Mouse (Mus musculus) spleen, adult 2 months (tissue): ENCODE data around the gene Selenov. TPM values are rescaled to one million over a fixed set of nuclear protein-coding genes. Genes with fewer than 3 reads are reported as not detected.
A peak's percentile ranks its signal among the peaks of the same experiment; 100 is the strongest.

ENCODE experiments used
- DNase-seq, 2 experiments: peaks; one replicate each; pipeline versions ENCODE4 v3.0.0 to v3.0.0-alpha.2; 2012 to 2021; ENCODE audit warnings: low spot score in 2 of 2, low read depth in 1 of 2
- H3K27ac ChIP-seq: fragments of 200-500 bp; 2 replicates; pipeline ENCODE4 v1.5.1; 2012; ENCODE audit warnings: low read length, inconsistent platforms; ENCODE audit not compliant: insufficient read depth
- H3K27me3 ChIP-seq: fragments of 200-500 bp; 2 replicates; pipeline ENCODE4 v1.6.1; 2012; ENCODE audit warnings: mild to moderate bottlenecking, moderate library complexity, low read length, inconsistent platforms; ENCODE audit not compliant: control insufficient read depth, insufficient read depth
- H3K36me3 ChIP-seq: fragments of 200-500 bp; 2 replicates; pipeline ENCODE4 v1.6.1; 2012; ENCODE audit warnings: mild to moderate bottlenecking, low read length, inconsistent platforms; ENCODE audit not compliant: control insufficient read depth, insufficient read depth
- H3K4me1 ChIP-seq: fragments of 200-500 bp; 2 replicates; pipeline ENCODE4 v1.6.1; 2011; ENCODE audit warnings: inconsistent platforms; ENCODE audit not compliant: control insufficient read depth, insufficient read depth, insufficient read length
- H3K4me3 ChIP-seq: fragments of 200-500 bp; 2 replicates; pipeline ENCODE4 v1.5.1; 2011; ENCODE audit warnings: mild to moderate bottlenecking, inconsistent platforms; ENCODE audit not compliant: insufficient read depth, insufficient read length; ENCODE audit errors: extremely low read depth
- CTCF ChIP-seq: fragments of 200-500 bp; IDR thresholded peaks from 2 replicates; pipeline ENCODE4 v1.5.1; 2011; ENCODE audit warnings: mild to moderate bottlenecking, inconsistent platforms; ENCODE audit not compliant: insufficient read depth, insufficient read length, insufficient replicate concordance; ENCODE audit errors: extremely low read depth
- POLR2A ChIP-seq: fragments of 200-500 bp; IDR thresholded peaks from 2 replicates; pipeline ENCODE4 v1.6.1; 2011; ENCODE audit warnings: low read depth, low read length, inconsistent platforms
- WGBS: fragments of 180-500 bp; shearing (Covaris S2); methylation state at CpG from one replicate; pipeline ENCODE4 v1.1.7; 2018; 5-methylcytosine and 5-hydroxymethylcytosine counted together
- polyA plus RNA-seq: library from polyadenylated mRNA; depleted of rRNA; stranded (reverse); fragments of >200 nt; gene quantifications from 2 replicates; pipeline ENCODE4 v1.2.3, GENCODE M21; 2012

The Selenov gene
- polyA plus RNA-seq, 1 experiment, result not detected

GRCm38 (mm10) chr7:28290165-28290564, 821 bp downstream of the Selenov start:
- no peak for TF ChIP-seq POLR2A
- TF ChIP-seq CTCF, result no peak
- Histone ChIP-seq H3K27ac (no peak overlapping the region), H3K27me3 (peaks cover 17% of the 10 kb centered on the region), H3K36me3 (no peaks in the 10 kb centered on the region), H3K4me3 (no peak overlapping the region), H3K4me1 (peaks cover 6% of the 10 kb centered on the region; the same call in 1 of the 2 replicates)
- 3% methylated on average over 18 of the region's 18 CpGs for WGBS
- DNase-seq, result no peak

GRCm38 (mm10) chr7:28280630-28281029, 10.4 kb downstream of the Selenov start:
- DNase-seq, result no peak
- H3K4me1 ChIP-seq, result peaks cover 8% of the 10 kb centered on the region
- WGBS, result 59% methylated on average over 7 of the region's 7 CpGs
- no peak overlapping the region for H3K4me3 ChIP-seq
- TF ChIP-seq POLR2A, result no peak
- no peak for TF ChIP-seq CTCF
- H3K36me3 ChIP-seq, result no peaks in the 10 kb centered on the region
- no peak overlapping the region for H3K27ac ChIP-seq
- H3K27me3 ChIP-seq, result no peaks in the 10 kb centered on the region

GRCm38 (mm10) chr7:28278279-28278652, 12.7 kb downstream of the Selenov start:
- Histone ChIP-seq H3K36me3 (no peaks in the 10 kb centered on the region), H3K27me3 (no peaks in the 10 kb centered on the region), H3K4me1 (peaks cover 8% of the 10 kb centered on the region), H3K4me3 (peak overlapping the region; percentile 94), H3K27ac (no peak overlapping the region)
- 92% methylated on average over 7 of the region's 7 CpGs for WGBS
- TF ChIP-seq POLR2A, result no peak
- no peak for TF ChIP-seq CTCF
- DNase-seq, result no peak

- H3K27ac ChIP-seq, result peak within 1 kb of the TSS; percentile 34; the same call in 1 of the 2 replicates
- H3K27me3 ChIP-seq, result no peaks in the 10 kb centered on the region
- 5% methylated on average over 68 of the region's 68 CpGs for WGBS
- TF ChIP-seq POLR2A, result peak; percentile 16
- peak; percentile 98 for TF ChIP-seq CTCF
- DNase-seq, result peak; percentile 78 to 92
- peak within 1 kb of the TSS; percentile 94 for H3K4me3 ChIP-seq
- no peaks in the 10 kb centered on the region for H3K36me3 ChIP-seq
- H3K4me1 ChIP-seq, result peaks cover 8% of the 10 kb centered on the region
Observed at GRCm38 (mm10) chr7:28277615-28278278, 13.2 kb downstream of the Selenov start, which contains the start of gene Eid2b. Gene Eid2b (plus strand): TSS chr7:28277739.

GRCm38 (mm10) chr7:28277237-28277614, 13.8 kb downstream of the Selenov start:
- 53% methylated on average over 8 of the region's 8 CpGs for WGBS
- TF ChIP-seq CTCF (no peak), POLR2A (no peak; the same call in 1 of the 2 replicates)
- Histone ChIP-seq H3K36me3 (no peaks in the 10 kb centered on the region), H3K27ac (no peak overlapping the region), H3K4me1 (peaks cover 8% of the 10 kb centered on the region), H3K4me3 (no peak overlapping the region), H3K27me3 (no peaks in the 10 kb centered on the region)
- DNase-seq, result no peak

GRCm38 (mm10) chr7:28271761-28272160, 19.2 kb downstream of the Selenov start:
- 72% methylated on average over 3 of the region's 3 CpGs for WGBS
- Histone ChIP-seq H3K4me3 (no peak overlapping the region), H3K27ac (no peak overlapping the region), H3K36me3 (no peaks in the 10 kb centered on the region), H3K27me3 (peaks cover 7% of the 10 kb centered on the region), H3K4me1 (peaks cover 7% of the 10 kb centered on the region; the same call in 1 of the 2 replicates)
- DNase-seq, result no peak
- TF ChIP-seq POLR2A, result no peak
- TF ChIP-seq CTCF, result no peak

- peaks cover 7% of the 10 kb centered on the region; the same call in 1 of the 2 replicates for H3K4me1 ChIP-seq
- DNase-seq, result no peak
- TF ChIP-seq POLR2A (no peak), CTCF (no peak)
- no peak overlapping the region for H3K4me3 ChIP-seq
- H3K27me3 ChIP-seq, result peaks cover 7% of the 10 kb centered on the region
- no peak overlapping the region for H3K27ac ChIP-seq
- no peaks in the 10 kb centered on the region for H3K36me3 ChIP-seq
- WGBS, result 91% methylated on average over 12 of the region's 12 CpGs
Observed at GRCm38 (mm10) chr7:28269355-28269754, 21.6 kb downstream of the Selenov start.
